Mouse (Mus musculus): Measurements from ENCODE around the gene Arhgef5. TPM values are rescaled to one million over a fixed set of nuclear protein-coding genes. Genes with fewer than 3 reads are reported as not detected.
A peak's percentile ranks its signal among the peaks of the same experiment; 100 is the strongest.

Arhgef5 gene
- polyA plus RNA-seq, 1 experiment = 2.4 TPM

- H3K4me3 ChIP-seq (replicated peaks; ENCODE audit: insufficient read depth, low read depth, low read length) = no peak overlapping the region
- H3K4me1 ChIP-seq (ENCODE audit: control insufficient read depth, insufficient read depth, low read length) = peaks cover 26% of the 10 kb centered on the region; the same call in 1 of the 2 replicates
- 84% methylated on average over 3 of the region's 3 CpGs for WGBS
- no peak overlapping the region for H3K27ac ChIP-seq (ENCODE audit: insufficient read depth, low read length)
- peak in 1 of 2 experiments; percentile 17 for DNase-seq
- H3K27me3 ChIP-seq (ENCODE audit: control insufficient read depth, insufficient read depth, low read length) = no peaks in the 10 kb centered on the region
- TF ChIP-seq POLR2A (IDR thresholded peaks at IDR 0.05; ENCODE audit: borderline replicate concordance, insufficient read depth, low read length) = no peak
- TF ChIP-seq CTCF (IDR thresholded peaks at IDR 0.05; ENCODE audit: borderline replicate concordance, insufficient read depth, low read depth, low read length) = no peak
Observed at GRCm38 (mm10) chr6:43335619-43336234, 70.3 kb downstream of the Arhgef5 start.

- no peak for TF ChIP-seq POLR2A (IDR thresholded peaks at IDR 0.05; ENCODE audit: borderline replicate concordance, insufficient read depth, low read length)
- TF ChIP-seq CTCF (IDR thresholded peaks at IDR 0.05; ENCODE audit: borderline replicate concordance, insufficient read depth, low read depth, low read length) = no peak
- Histone ChIP-seq H3K27ac (ENCODE audit: insufficient read depth, low read length) (peak overlapping the region; percentile 89), H3K27me3 (ENCODE audit: control insufficient read depth, insufficient read depth, low read length) (no peaks in the 10 kb centered on the region), H3K4me1 (ENCODE audit: control insufficient read depth, insufficient read depth, low read length) (peaks cover 25% of the 10 kb centered on the region; the same call in 1 of the 2 replicates), H3K4me3 (replicated peaks; ENCODE audit: insufficient read depth, low read depth, low read length) (no peak overlapping the region)
- peak; percentile 71 to 92 for DNase-seq
- 2% methylated on average over 10 of the region's 10 CpGs for WGBS
Observed at GRCm38 (mm10) chr6:43337491-43337961, 72.1 kb downstream of the Arhgef5 start.

GRCm38 (mm10) chr6:43338804-43339203 lies 73.4 kb downstream of the Arhgef5 start:
- WGBS = 97% methylated on average over 2 of the region's 2 CpGs
- DNase-seq = no peak
- Histone ChIP-seq H3K4me3 (replicated peaks; ENCODE audit: insufficient read depth, low read depth, low read length) (no peak overlapping the region), H3K27ac (ENCODE audit: insufficient read depth, low read length) (no peak overlapping the region), H3K4me1 (ENCODE audit: control insufficient read depth, insufficient read depth, low read length) (peaks cover 19% of the 10 kb centered on the region; the same call in 1 of the 2 replicates), H3K27me3 (ENCODE audit: control insufficient read depth, insufficient read depth, low read length) (no peaks in the 10 kb centered on the region)
- no peak for TF ChIP-seq CTCF (IDR thresholded peaks at IDR 0.05; ENCODE audit: borderline replicate concordance, insufficient read depth, low read depth, low read length)
- no peak for TF ChIP-seq POLR2A (IDR thresholded peaks at IDR 0.05; ENCODE audit: borderline replicate concordance, insufficient read depth, low read length)

Other genes with a start within 250 kb of the Arhgef5 start
- gene Olfr441, start 159.2 kb upstream of the Arhgef5 start, polyA plus RNA-seq (2012; rRNA removed) = not detected in 2 replicates
- gene Olfr237-ps1, start 119.0 kb upstream of the Arhgef5 start, polyA plus RNA-seq (2012; rRNA removed) = not detected in 2 replicates
- gene Olfr437, start 102.3 kb upstream of the Arhgef5 start, polyA plus RNA-seq (2012; rRNA removed) = not detected in 2 replicates
- not detected in 2 replicates for gene Olfr13, start 93.4 kb upstream of the Arhgef5 start, polyA plus RNA-seq (2012; rRNA removed)
- gene Olfr435, start 68.4 kb upstream of the Arhgef5 start, polyA plus RNA-seq (2012; rRNA removed) = not detected in 2 replicates
- gene Olfr434, start 52.6 kb upstream of the Arhgef5 start, polyA plus RNA-seq (2012; rRNA removed) = not detected in 2 replicates
- gene Olfr47, start 34.1 kb upstream of the Arhgef5 start, polyA plus RNA-seq (2012; rRNA removed) = not detected in 2 replicates
- 0.10 TPM in 1 of 2 replicates, not detected in the other for gene Nobox, start 44.0 kb downstream of the Arhgef5 start, polyA plus RNA-seq (2012; rRNA removed)